Mouse (Mus musculus): ENCODE data around the gene Nfix.

DNA sequence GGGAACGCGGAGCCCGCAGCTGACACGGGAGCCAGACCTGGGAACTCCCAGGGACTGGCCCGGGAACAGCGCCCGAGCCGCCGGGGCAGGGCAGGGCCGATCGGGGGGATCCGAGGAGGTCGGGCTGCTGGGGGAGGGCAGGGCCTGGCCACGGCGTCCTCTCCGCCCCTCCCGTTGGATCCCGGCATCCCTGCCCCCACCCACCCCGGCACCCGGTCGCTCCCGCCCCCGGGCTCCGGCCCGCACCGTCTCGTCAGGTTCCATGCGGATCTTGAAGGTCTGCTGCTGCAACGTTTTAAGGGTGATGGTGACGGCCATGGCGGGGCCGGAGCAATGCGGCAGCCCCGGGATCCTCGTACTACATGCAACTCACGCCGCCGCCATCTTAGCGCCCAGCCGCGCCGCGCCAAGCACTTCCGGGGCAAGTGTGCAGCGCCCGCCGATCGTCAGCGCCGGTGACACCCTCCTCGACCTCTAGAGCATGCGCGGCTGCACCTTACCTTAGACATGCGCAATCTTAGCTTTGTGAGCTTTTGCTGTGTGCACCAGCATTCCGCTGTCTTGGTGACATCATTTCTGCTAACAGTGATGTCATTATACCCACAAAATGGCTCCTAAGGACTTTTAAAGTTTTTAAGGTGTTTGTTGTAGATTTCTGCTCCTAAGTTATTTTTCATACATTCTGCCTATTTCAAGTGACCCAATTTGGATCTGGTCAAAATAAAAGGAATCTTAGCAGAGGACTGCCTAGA is 40.3 kb upstream of the Nfix start, which contains the start of gene Rad23a:
- TF ChIP-seq CTCF (IDR thresholded peaks at IDR 0.05; ENCODE audit: borderline replicate concordance, control insufficient read depth, extremely low read depth, insufficient read depth, low read length, poor library complexity) (no peak), POLR2A (IDR thresholded peaks at IDR 0.05; ENCODE audit: control insufficient read depth, extremely low read depth, insufficient read depth, low read length, poor library complexity) (peak; percentile 60; the same call in 1 of the 2 replicates)

All from thymus, adult 2 months (tissue).